In the genomic region with DNA sequence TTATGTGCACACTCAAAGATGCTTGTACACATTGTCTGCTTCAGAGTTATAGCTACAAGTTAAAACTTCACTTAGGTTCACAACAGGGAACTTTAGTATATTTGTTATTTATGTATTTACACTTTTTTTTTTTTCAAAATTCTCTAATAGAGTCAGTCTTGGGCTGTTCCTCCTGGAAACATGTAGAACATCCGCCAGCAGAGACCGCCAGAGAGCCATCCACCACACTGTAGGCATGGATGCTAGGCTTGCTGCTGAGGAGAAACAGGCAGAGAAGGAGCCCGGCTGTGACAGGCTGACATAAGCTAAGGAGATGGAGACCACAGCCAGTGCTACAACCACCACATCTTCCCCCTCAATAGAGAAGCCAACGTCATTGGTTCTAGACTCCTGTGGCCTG, we compare ENCODE assay signal across 8 mouse cellular contexts. TPM values are rescaled to one million over a fixed set of nuclear protein-coding genes. Genes with fewer than 3 reads are reported as not detected.
A peak's percentile ranks its signal among the peaks of the same experiment; 100 is the strongest.
DNase-seq lines count a peak whose midpoint lies in the region; ATAC-seq lines count a peak whose summit lies in the region.

No protein-coding gene starts in this region.

- no peaks in the 10 kb centered on the region for H3K36me3 ChIP-seq in intestine, embryonic 16.5 days (ENCODE audit: control insufficient read depth, insufficient read depth, low read length)
- H3K36me3 ChIP-seq in midbrain, embryonic 12.5 days, result no peaks in the 10 kb centered on the region

- H3K9ac ChIP-seq in intestine, embryonic 16.5 days (ENCODE audit: low read depth, low read length), result no peak overlapping the region
- no peak overlapping the region for H3K9ac ChIP-seq in midbrain, embryonic 12.5 days (replicated peaks)

- no peak overlapping the region for H3K4me2 ChIP-seq in intestine, embryonic 16.5 days (ENCODE audit: low read depth, low read length)
- H3K4me2 ChIP-seq in midbrain, embryonic 12.5 days (replicated peaks), result no peak overlapping the region

- H3K4me1 ChIP-seq in intestine, embryonic 16.5 days (ENCODE audit: control insufficient read depth, insufficient read depth, low read length), result no peaks in the 10 kb centered on the region
- H3K4me1 ChIP-seq in midbrain, embryonic 12.5 days, result peaks cover 15% of the 10 kb centered on the region; the same call in 1 of the 2 replicates

- ATAC-seq in intestine, embryonic 16.5 days, result peak; percentile 84
- ATAC-seq in midbrain, embryonic 12.5 days (ENCODE audit: low FRiP score, low read depth), result peak; percentile 90
- no peak for ATAC-seq in erythroblast, adult 5-6 weeks (replicated peaks; ENCODE audit: low FRiP score, poor library complexity, severe bottlenecking)

- H3K27me3 ChIP-seq in intestine, embryonic 16.5 days (replicated peaks; ENCODE audit: control insufficient read depth, insufficient read depth, low read length), result no peaks in the 10 kb centered on the region
- H3K27me3 ChIP-seq in midbrain, embryonic 12.5 days, result no peaks in the 10 kb centered on the region

- WGBS in intestine, embryonic 16.5 days, result 6% methylated on average over 4 of the region's 4 CpGs
- 8% methylated on average over 4 of the region's 4 CpGs for WGBS in midbrain, embryonic 12.5 days

- no peak overlapping the region for H3K27ac ChIP-seq in intestine, embryonic 16.5 days (ENCODE audit: low read length)
- H3K27ac ChIP-seq in midbrain, embryonic 12.5 days (replicated peaks), result no peak overlapping the region

- intact Hi-C loops in left cerebral cortex, postnatal 14 days (cut with DNase I), result loop anchor here (5.0 to 10.0 kb wide), 3 partner anchors 125 to 667 kb away; no protein-coding TSS in a partner anchor

- no peak overlapping the region for H3K4me3 ChIP-seq in intestine, embryonic 16.5 days (ENCODE audit: low read length)
- H3K4me3 ChIP-seq in midbrain, embryonic 12.5 days, result no peak overlapping the region

- H3K9me3 ChIP-seq in intestine, embryonic 16.5 days (ENCODE audit: control insufficient read depth, low read length), result no peaks in the 10 kb centered on the region
- no peaks in the 10 kb centered on the region for H3K9me3 ChIP-seq in midbrain, embryonic 12.5 days

- peak; percentile 84 for DNase-seq in adipocyte (ENCODE audit: low spot score)
- DNase-seq in cerebellum, postnatal 36 days, result peak; percentile 81 to 83
- DNase-seq in gastrocnemius, adult 8-10 months (ENCODE audit: low spot score in 2 of 2), result peak; percentile 48 to 62
- peak; percentile 89 for DNase-seq in left cerebral cortex, postnatal 14 days (ENCODE audit: low spot score in 2 of 2)
- DNase-seq in spleen, adult 12 weeks (ENCODE audit: low spot score), result peak; percentile 16

RNA-seq across cellular contexts. Expression of a gene that starts 44.7 kb away (rescaled TPM):
- 100 to 1,000 TPM; 134 to 205 (median 165) TPM for total RNA-seq in gastrocnemius, adult 8-10 months (2022)
- 163 and 165 TPM in 2 replicates for polyA plus RNA-seq in intestine, embryonic 16.5 days (2015; fragmentation: Nextera tagmentation; extraction: Ambion mirVana)
- 100 to 1,000 TPM; 174 to 212 TPM for total RNA-seq in left cerebral cortex, postnatal 14 days (2021)
- 168 and 207 TPM in 2 replicates for polyA plus RNA-seq in midbrain, embryonic 12.5 days (2016; fragmentation: Nextera tagmentation; extraction: Ambion mirVana)
- 281 and 297 TPM in 2 replicates for total RNA-seq in erythroblast, adult 5-6 weeks (2015; ENCODE audit: low replicate concordance)
- 387 and 828 TPM in 2 replicates for total RNA-seq in erythroblast, adult 5-6 weeks (2017; ENCODE audit: low replicate concordance)

Comparison
In these comparisons a context has a peak if more than half of its experiments do, and no peak if none do; other contexts are left out.
1. DNase-seq: peak in every context shown above with its lines; median percentile 89 in left cerebral cortex, postnatal 14 days; 84 in adipocyte; 82 in cerebellum, postnatal 36 days; 55 in gastrocnemius, adult 8-10 months; 16 in spleen, adult 12 weeks.